Mouse (Mus musculus) left cerebral cortex, adult 8-10 months (tissue): ENCODE measurements around the gene Fbxo9. TPM values are rescaled to one million over a fixed set of nuclear protein-coding genes. Genes with fewer than 3 reads are reported as not detected.
A peak's percentile ranks its signal among the peaks of the same experiment; 100 is the strongest.
"Not testable (repeated sequence)": the region's sequence is repeated elsewhere in the genome, so short reads cannot be mapped to it uniquely, and the experiment has no call there.

Source experiments
- DNase-seq, 2 experiments: peaks; one replicate each; pipeline ENCODE4 v3.0.0; 2022; ENCODE audit warnings: low spot score in 2 of 2
- total RNA-seq, 4 experiments: library from RNA; stranded (reverse); gene quantifications; 2 replicates each; pipeline ENCODE4 v1.2.4; 2022

The Fbxo9 gene
- 100 to 1,000 TPM in 3 of 4 experiments, 10 to 100 TPM in 1; 99.4 to 119 (median 108) TPM for total RNA-seq

DNA sequence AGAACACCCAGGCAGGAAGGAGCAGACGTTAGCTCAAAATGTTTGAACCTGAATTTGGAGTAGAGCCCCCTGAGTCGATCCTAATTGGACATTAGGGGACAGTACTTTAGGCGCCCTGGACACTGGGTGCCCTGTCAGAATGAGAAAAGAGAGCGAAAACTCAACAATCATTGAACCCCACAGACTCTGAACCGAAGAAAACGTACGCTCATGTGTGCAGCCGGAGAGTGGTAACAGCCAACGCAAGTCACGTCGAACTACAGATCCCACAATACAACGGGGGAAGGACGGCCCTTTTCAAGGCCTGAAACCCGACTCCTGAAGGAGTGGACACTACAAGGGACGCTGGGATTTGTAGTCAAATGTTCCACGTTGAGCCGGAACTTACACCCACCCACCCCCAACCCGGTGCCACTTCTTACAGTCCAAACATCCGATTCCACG lies at the start of gene Fbxo9, which contains the start of gene Ick:
Gene Fbxo9 (minus strand): TSS at position 270 of the 444 bp plus-strand sequence.
Gene Ick (plus strand): TSS at position 397 of the 444 bp plus-strand sequence.
- peak in 1 of 2 experiments; percentile 92 for DNase-seq

- DNase-seq = no peak
Observed at GRCm38 (mm10) chr9:78157221-78157620, 48.4 kb upstream of the Fbxo9 start.

DNA sequence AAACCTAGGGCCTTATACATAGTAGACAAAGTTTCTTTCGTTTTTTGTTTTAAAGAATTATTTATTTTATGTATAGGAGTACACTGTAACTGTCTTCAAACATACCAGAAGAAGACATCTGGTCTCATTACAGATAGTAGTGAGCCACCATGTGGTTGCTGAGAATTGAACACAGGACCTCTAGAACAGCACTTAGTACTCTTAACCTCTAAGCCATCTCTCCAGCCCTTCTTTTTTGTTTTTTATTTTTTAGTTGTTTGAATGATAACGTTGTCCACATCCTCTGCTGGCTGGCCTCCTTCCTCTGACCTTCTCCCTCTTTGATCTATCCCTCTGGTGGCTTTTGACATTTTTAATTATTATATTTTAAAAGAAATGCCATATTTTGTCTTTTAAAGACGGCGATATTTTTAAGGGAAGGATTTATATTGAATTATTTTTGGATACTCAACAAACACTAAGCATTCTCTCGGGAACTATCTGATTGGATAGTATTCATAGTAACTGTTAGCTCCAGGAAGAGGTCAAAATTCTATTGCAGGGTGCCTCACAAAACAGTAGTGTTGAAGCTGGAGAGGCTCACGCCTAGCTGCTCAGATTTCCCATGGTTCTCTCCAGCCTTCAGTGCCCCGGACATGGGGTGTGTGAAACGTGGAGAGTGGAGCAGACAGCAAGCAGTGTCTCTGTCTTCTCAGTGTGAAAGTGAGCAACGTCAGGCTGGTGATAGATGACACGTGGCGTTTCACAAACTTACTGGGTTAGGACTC lies 45.5 kb upstream of the Fbxo9 start:
- DNase-seq = no peak

- DNase-seq = not testable (repeated sequence)
Observed at GRCm38 (mm10) chr9:78149770-78150169, 40.9 kb upstream of the Fbxo9 start.

- DNase-seq = no peak
Observed at GRCm38 (mm10) chr9:78148149-78148548, 39.3 kb upstream of the Fbxo9 start.

- DNase-seq = peak in 1 of 2 experiments; percentile 53
Observed at GRCm38 (mm10) chr9:78146627-78147026, 37.8 kb upstream of the Fbxo9 start.

DNA sequence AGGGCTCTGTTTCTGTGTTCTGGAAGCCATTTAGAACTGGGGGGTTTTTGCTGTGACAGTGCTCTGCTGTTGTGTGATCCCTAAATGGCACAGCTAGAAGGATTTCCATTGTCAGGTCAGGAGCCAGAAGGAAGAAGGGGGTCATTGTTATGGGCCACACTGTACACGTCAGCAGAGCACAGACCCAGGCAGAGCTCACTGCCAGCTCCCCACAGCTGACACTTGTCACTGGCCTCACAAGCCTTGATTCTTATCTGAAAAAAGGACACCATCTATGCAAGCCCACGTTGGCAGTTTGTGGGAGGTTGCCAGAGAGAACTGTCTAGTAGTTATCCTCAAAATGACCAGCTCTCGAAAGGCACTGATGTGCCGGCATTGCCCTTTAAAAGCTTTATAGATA lies 37.2 kb upstream of the Fbxo9 start:
- DNase-seq = peak in 1 of 2 experiments; percentile 75

- DNase-seq = no peak
Observed at GRCm38 (mm10) chr9:78139463-78139862, 30.6 kb upstream of the Fbxo9 start.

DNA sequence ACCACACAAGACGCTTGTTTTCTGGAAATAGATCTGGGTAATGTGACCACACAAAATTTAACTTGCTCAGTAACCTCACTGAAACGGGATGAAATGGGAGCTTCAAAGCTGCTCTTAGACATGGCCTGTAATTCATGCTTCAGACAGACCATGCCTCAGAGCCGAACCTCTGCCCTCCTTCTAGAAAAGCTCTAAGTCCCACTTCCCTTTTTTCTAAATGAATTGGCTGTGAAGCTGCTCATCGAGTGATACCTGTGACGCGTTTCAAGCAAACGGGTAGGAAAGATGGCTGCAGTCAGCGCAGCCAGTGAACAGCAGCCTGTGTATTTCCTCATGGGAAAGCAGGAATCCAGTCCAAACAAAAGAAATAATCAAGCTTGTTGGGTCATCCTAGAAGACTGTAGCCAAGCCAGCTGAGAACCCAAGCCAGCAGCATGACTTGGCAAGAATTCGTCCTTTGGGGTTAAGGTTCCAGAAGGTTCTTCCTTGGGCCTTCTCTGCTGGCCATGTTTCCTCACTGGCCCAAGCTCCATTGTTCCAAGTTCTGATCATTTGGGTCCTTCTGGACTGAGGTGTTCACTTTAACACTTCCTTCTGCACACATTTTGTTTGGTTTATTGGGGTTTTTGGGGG lies 29.3 kb upstream of the Fbxo9 start:
- no peak for DNase-seq

- DNase-seq = no peak
Observed at GRCm38 (mm10) chr9:78135658-78136057, 26.8 kb upstream of the Fbxo9 start.

DNA sequence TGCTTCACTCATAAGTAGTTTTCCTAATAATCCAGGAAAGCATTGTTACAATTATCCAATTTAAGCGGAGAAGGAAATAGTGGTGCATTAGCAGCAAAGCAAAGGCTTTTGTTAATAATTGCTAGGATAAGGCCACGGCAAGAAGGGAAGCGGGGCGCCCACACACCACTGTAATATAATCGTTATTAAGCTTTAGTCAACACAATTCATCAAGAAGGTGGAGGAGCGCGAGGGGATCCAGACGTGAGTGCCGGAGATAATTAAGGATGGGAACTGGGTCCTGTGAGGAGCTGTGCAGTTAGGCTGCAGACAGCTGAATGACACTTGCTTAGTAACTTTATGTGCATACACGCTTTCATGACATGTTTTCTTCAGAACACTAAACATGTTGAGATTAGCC lies 17.8 kb upstream of the Fbxo9 start:
- no peak for DNase-seq

DNA sequence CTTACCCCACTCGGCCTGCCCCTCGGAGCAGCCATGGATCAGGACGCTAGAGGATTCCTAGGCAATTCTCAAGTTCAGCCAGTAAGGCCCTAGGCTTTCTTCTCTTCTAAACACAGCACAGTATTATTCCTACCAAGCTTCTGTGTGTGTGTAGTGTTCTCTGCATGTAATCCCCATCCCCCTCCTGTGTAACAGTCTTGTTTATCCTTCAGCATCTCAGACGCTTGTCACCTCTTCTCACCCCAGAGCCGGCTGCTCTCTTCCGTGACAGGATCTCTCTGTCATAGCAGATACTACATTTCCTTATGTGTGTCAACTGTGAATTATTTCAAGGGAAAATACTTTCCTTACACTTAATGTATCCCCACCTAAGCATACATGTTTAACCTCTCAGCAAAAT lies 17.1 kb upstream of the Fbxo9 start:
- DNase-seq = no peak

- DNase-seq = no peak
Observed at GRCm38 (mm10) chr9:78124297-78124696, 15.4 kb upstream of the Fbxo9 start.

GRCm38 (mm10) chr9:78122939-78123712 lies 14.3 kb upstream of the Fbxo9 start:
- no peak for DNase-seq

GRCm38 (mm10) chr9:78121985-78122384 lies 13.1 kb upstream of the Fbxo9 start:
- DNase-seq = no peak

DNA sequence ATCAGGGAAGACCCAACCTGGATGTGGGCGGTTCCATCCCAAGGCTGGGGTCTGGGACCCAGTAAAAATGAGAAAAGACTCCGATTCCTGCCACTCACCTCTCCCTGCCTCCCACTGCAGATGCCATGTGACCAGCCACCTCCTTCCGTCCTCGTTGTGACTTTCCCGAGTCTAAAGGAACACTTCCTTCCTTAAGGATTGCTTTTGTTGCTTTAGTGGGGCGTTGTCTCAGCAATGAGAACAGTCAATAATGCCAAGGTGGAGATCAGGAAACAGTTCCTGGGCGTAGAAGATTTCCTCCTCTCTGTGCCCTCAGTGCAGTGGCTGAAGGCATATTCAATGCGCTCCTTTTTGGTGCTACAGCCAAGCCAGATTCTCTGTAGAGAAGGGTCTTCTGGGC lies 12.5 kb upstream of the Fbxo9 start:
- no peak for DNase-seq

DNA sequence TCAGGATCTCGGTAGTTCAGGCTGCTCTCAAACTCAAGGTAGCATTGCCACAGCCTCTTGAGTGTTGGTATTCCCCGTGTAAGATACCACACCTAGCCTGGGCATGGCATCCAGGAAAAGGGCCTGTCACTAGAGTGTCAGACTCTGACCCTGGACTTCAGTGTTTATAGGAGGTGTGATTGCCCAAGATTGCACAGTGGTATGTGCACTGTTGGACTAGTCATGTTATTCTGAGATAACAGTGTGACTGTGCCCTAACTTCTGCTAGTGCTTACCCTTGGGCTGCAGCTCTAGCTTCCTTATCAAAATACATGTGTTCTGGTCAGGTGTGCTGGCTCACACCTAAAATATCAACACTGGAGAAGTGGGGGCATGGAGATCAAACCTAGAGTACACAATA lies 8.8 kb upstream of the Fbxo9 start:
- DNase-seq = no peak

- DNase-seq = no peak
Observed at GRCm38 (mm10) chr9:78115746-78116145, 6.9 kb upstream of the Fbxo9 start.

GRCm38 (mm10) chr9:78113538-78113885 lies 4.6 kb upstream of the Fbxo9 start:
- DNase-seq = no peak

DNA sequence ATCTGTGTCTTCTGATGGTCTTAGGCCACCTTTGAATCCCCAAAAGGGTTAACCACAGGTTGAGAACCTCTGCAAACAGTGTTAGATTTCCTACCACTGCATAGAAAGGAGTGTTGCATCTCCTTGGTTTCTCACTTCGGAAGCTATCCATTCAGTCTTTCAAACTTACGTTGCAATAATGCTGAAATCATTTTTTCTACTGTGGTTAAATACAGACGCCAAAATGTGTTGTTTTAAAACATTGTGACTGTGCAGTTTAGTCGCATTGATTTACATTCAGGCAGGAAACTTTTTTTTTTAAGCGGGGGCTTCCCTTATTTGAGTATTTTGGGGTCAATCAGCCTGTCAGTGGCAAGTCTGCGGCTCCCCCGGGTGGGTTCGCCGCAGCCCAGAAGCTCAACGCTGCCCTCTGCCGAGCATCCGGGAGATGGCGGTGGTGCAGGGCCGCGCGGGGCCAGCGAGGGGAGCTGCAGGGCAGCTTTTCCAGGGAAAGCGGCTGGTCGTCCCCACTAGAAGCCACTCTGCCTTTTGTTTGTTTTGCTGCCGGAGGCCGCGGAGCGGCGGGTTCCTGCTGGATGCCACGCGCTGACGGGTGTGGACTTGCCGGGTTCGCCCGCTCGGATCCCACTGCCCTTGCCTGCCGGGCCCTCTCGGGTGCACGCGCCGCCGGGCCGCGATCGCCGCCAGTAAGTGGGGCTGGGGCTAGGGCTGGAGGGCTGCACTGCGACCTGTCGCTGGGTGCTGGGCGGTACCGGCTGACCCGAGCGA lies 4.1 kb upstream of the Fbxo9 start:
- peak; percentile 73 to 91 for DNase-seq

DNA sequence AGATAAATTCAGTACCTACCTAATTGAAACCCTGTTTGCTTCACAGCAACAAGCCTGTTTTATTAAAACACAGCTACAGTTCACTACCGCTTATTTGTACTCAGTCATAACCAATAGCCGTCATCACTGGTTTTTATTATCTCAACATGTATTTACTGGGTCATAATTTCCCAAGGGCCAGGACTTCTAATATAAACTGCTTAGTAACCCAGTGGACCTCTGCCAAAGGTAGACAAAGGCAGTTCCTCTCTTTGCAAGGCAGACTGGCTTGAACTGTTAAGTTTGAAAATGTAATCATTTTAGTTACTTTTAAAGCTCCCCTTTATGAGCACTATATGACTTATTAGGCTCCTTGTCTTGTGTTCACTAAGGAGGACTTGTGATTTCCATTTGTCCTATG lies 2.6 kb upstream of the Fbxo9 start:
- no peak for DNase-seq
